Mouse (Mus musculus) embryo, embryonic 10.5 days (tissue): ENCODE results near the gene Polr1d.

ENCODE experiments used
- DNase-seq: peaks from one replicate; pipeline ENCODE4 v3.0.0-alpha.2; 2015; ENCODE audit warnings: low spot score

The Polr1d gene

GRCm38 (mm10) chr5:147135994-147136393 is 59.1 kb downstream of the Polr1d start:
- DNase-seq, result peak; percentile 69

- no peak for DNase-seq
These were observed 70.5 kb downstream of the Polr1d start for GRCm38 (mm10) chr5:147147340-147147739.

- DNase-seq, result peak; percentile 58
These were observed 78.0 kb downstream of the Polr1d start for GRCm38 (mm10) chr5:147154806-147155371.

GRCm38 (mm10) chr5:147155449-147156133 is 78.7 kb downstream of the Polr1d start:
- peak; percentile 86 for DNase-seq

GRCm38 (mm10) chr5:147156376-147156775 is 79.5 kb downstream of the Polr1d start:
- DNase-seq, result no peak

GRCm38 (mm10) chr5:147157441-147157840 is 80.6 kb downstream of the Polr1d start:
- DNase-seq, result no peak

- DNase-seq, result no peak
These were observed 82.5 kb downstream of the Polr1d start for GRCm38 (mm10) chr5:147159320-147159719.

GRCm38 (mm10) chr5:147159792-147160191 is 82.9 kb downstream of the Polr1d start:
- no peak for DNase-seq
